Mouse (Mus musculus) bone marrow macrophage, adult 2 months (primary cell): ENCODE data around the gene Ltbp1. TPM values are rescaled to one million over a fixed set of nuclear protein-coding genes. Genes with fewer than 3 reads are reported as not detected.
A peak's percentile ranks its signal among the peaks of the same experiment; 100 is the strongest.

Experiments
- H3K27ac ChIP-seq: 2 replicates; pipeline ENCODE4 v1.5.1; 2012; ENCODE audit warnings: low read depth, low read length; ENCODE audit not compliant: insufficient read depth
- H3K4me1 ChIP-seq: 2 replicates; pipeline ENCODE4 v1.6.1; 2012; ENCODE audit warnings: low read length; ENCODE audit not compliant: control insufficient read depth, insufficient read depth
- H3K4me3 ChIP-seq: 2 replicates; pipeline ENCODE4 v1.5.1; 2012; ENCODE audit warnings: mild to moderate bottlenecking, low read length, moderate library complexity; ENCODE audit not compliant: insufficient read depth
- CTCF ChIP-seq: IDR thresholded peaks from 2 replicates; pipeline ENCODE4 v1.5.1; 2012; ENCODE audit warnings: low read depth, mild to moderate bottlenecking, low read length, moderate library complexity
- POLR2A ChIP-seq: IDR thresholded peaks from 2 replicates; pipeline ENCODE4 v1.6.1; 2012; ENCODE audit warnings: mild to moderate bottlenecking, low read depth, low read length, borderline replicate concordance
- polyA plus RNA-seq: library from polyadenylated mRNA; stranded (reverse); fragments of >200 nt; gene quantifications from 2 replicates; pipeline ENCODE4 v1.2.4, GENCODE M21; 2012; ENCODE audit not compliant: missing spikeins, insufficient read depth, insufficient read length

The Ltbp1 gene
- polyA plus RNA-seq: 1.6 and 3.5 TPM in 2 replicates

GRCm38 (mm10) chr17:75005281-75005684 is at the start of gene Ltbp1:
Ltbp1 (plus strand) TSS chr17:75005568.
- peak within 1 kb of the TSS; percentile 55 for H3K4me3 ChIP-seq
- H3K27ac ChIP-seq: no peak within 1 kb of the TSS
- H3K4me1 ChIP-seq: no peaks in the 10 kb centered on the region
- TF ChIP-seq CTCF (no peak), POLR2A (no peak)

DNA sequence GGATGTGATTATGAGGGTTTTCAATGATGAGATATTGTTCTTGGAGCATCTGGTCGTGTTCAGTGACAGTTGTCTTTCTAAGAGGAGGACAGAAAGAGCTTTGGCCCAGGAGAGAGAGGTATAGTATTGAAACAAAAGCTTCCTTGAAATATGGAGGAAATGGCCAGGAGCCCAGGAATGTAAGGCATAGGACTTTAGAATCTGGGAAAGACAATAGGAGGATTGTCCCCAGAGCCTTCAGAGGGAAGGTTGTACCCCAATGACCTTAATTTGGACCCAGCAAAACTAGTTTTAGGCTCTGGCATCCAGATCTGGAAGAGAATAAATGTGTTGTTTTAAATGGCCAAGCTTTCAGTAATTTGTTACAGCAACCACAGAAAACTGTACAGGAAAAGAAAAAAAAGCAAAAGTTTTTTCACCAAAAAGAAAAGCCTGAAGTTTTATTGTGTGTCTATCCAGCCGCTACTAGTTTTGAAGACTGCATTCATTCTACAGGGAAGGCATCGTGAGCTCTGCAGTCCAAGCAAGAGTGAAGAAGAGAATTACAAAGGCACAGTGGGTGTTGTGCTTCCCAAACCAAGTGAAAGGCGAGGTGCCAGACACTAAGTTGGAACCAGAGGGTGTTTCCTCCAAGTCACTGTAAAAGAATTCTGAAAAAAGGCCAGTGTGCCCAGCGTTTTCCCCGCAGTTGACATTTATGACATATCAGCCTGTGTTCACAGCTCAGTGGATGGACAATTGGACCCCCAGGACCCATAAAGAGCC is 45.7 kb upstream of the Ltbp1 start:
- Histone ChIP-seq H3K27ac (no peak overlapping the region), H3K4me1 (no peaks in the 10 kb centered on the region), H3K4me3 (no peak overlapping the region)
- TF ChIP-seq CTCF (no peak), POLR2A (no peak)

DNA sequence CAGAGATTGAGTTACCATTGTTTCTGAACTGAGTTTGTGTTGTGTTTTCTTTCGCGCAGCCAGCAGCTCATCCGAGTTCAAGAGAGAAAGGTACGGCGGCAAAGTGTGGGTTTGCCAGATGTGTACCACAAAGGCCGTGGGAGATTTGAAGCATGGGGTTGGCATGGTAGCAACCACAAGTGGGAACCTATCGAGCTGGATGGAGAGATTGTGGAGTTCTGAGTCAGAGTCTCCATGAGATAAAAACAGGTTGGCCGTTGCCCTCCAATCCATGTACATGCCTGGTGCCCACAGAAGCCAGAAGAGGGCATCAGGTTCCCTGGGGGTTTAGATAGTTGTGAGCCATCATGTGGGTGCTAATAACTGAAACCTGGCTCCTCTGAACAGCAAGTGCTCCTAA is 42.1 kb upstream of the Ltbp1 start:
- TF ChIP-seq POLR2A (no peak), CTCF (no peak)
- no peak overlapping the region for H3K4me3 ChIP-seq
- H3K27ac ChIP-seq: no peak overlapping the region
- H3K4me1 ChIP-seq: no peaks in the 10 kb centered on the region

GRCm38 (mm10) chr17:74963861-74964260 is 41.5 kb upstream of the Ltbp1 start:
- Histone ChIP-seq H3K4me1 (no peaks in the 10 kb centered on the region), H3K27ac (no peak overlapping the region), H3K4me3 (no peak overlapping the region)
- TF ChIP-seq CTCF (no peak), POLR2A (no peak)

DNA sequence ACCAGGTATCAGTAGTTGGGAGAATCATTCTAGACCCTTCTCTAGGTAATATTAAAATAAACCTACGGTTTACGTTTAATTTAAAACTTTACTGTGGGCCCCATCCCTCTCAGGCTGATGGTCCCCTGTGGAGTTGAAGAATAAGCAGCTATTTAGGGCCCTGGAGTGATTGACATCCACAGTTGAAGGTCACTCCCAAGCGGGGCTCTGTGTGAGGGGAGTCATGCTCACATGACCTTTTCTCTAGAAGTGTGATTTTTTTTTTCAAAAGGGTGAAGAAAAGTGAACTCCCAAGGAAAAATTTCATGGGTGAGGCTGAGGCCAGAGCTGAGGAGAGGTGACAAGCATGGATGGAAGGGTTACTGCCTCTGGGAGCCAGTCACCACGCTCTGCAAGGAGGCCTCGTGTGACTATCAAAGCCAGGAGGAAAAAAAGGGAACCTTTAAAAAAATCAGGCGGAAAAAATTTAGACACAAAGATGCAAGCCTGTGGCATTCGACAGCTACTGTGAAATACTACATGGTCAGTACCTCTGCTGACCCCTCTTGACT is 38.0 kb upstream of the Ltbp1 start:
- TF ChIP-seq POLR2A: no peak
- no peak for TF ChIP-seq CTCF
- no peak overlapping the region for H3K27ac ChIP-seq
- no peaks in the 10 kb centered on the region for H3K4me1 ChIP-seq
- no peak overlapping the region for H3K4me3 ChIP-seq

DNA sequence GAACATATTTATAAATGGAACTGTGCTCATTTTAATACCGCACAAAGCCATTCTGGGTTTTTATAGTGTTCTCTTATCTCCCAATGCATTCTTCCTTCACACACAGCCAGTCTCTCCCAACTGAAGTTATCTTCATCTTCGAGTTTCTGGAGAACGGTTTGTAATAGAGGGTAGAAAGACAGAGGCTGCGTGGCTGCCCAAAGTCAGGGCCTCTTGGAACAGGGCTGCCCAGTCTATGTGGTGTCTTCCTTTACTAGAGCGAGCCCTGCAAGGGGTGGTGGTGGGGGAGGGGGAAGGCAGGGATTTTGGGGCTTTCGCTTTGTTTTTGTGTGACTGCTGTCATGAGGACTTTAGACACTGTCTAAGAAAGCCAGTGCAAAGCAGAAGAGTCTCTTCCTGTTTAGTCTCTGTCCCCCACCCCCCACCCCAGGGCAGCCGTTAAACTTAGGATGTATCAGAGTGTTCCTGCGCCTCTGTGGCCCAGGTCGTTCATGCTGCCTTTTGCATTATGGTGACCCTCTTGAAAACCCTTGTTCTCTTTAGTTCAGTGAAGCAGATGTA is 37.1 kb upstream of the Ltbp1 start:
- Histone ChIP-seq H3K27ac (no peak overlapping the region), H3K4me3 (no peak overlapping the region), H3K4me1 (no peaks in the 10 kb centered on the region)
- no peak for TF ChIP-seq CTCF

- H3K4me3 ChIP-seq: no peak overlapping the region
- no peaks in the 10 kb centered on the region for H3K4me1 ChIP-seq
- TF ChIP-seq POLR2A: no peak
- no peak for TF ChIP-seq CTCF
- no peak overlapping the region for H3K27ac ChIP-seq
These were observed 36.6 kb upstream of the Ltbp1 start for GRCm38 (mm10) chr17:74968738-74969271.

DNA sequence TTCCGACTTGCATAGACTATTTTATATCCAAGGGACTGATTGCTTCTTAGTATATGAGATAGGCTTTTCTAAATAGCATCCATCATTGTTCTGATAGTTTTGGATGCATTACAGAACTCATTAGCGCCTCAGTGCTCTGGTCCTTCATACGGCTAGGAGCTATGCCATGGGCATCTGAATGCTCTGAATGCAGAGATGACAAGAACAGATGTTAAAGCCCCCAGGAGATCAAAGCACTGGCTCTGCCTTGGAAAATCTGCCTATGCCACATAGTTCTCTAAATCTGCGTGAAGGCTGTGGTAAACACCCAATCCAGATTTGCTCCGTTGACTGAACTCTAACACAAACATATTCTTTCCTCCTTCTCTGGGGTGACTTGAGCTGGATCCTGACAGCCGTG is 30.2 kb upstream of the Ltbp1 start:
- no peak overlapping the region for H3K27ac ChIP-seq
- no peak overlapping the region for H3K4me3 ChIP-seq
- no peaks in the 10 kb centered on the region for H3K4me1 ChIP-seq
- TF ChIP-seq CTCF (no peak), POLR2A (no peak)

DNA sequence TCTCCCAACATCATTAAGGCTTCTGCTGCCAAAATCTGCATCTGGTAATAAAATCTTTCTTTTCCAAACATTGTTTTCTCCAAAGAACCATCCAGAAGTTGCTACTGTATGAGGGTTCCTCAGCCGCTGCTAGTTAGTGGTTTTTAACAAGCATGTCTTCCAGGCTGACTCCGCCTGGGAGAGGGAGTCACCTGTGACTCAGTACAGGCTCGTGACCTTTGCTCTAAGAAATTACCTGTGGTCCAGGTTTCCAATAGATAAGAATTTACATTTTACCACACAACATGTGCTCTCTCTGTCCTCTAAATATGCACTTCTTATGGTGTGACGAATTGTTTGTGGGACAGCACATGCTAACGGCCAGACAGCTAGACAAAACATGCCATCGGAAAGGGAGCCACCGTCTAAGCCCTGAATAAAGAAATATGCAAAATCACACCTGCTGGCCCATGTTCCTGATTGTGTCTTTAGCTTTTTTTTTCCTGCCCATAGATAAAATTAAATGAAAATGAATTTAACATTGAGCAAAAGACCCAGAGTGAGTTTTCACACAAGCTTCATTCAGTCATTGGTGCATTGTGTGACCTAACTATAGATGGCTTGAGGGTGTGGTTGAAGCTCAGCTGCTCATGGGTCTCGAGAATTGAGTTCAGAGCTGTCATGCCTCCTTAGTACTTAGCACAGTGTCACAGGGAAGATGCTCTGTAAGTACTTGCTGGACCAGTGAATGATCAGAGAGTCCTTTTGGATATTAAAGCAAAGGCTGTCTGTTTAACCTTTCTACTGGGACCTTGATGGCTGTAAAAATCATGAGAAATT is 29.0 kb upstream of the Ltbp1 start:
- no peak overlapping the region for H3K4me3 ChIP-seq
- no peaks in the 10 kb centered on the region for H3K4me1 ChIP-seq
- TF ChIP-seq CTCF (no peak), POLR2A (no peak)
- no peak overlapping the region for H3K27ac ChIP-seq

GRCm38 (mm10) chr17:74979767-74980166 is 25.6 kb upstream of the Ltbp1 start:
- TF ChIP-seq CTCF (no peak), POLR2A (no peak)
- Histone ChIP-seq H3K4me1 (no peaks in the 10 kb centered on the region), H3K27ac (no peak overlapping the region), H3K4me3 (no peak overlapping the region)
